Mouse (Mus musculus) lung, postnatal 0 days (tissue): ENCODE results near the gene Zfp385b. TPM values are rescaled to one million over a fixed set of nuclear protein-coding genes. Genes with fewer than 3 reads are reported as not detected.
A peak's percentile ranks its signal among the peaks of the same experiment; 100 is the strongest.

ENCODE experiments used
- ATAC-seq: fragments of 200-750 bp; cut with Nextera tagmentation; 2 replicates; pipeline ENCODE4 v1.8.0; 2017; ENCODE audit warnings: moderate library complexity
- DNase-seq: peaks from one replicate; pipeline ENCODE4 v3.0.0-alpha.2; 2016; ENCODE audit warnings: low spot score
- H3K27ac ChIP-seq: fragments of 300-500 bp; sonication (generic); 2 replicates; pipeline ENCODE4 v1.5.1; 2014; ENCODE audit warnings: antibody characterized with exemption, mild to moderate bottlenecking, low read length, mixed read lengths
- H3K27me3 ChIP-seq: fragments of 300-500 bp; sonication (generic); replicated peaks from 2 replicates; pipeline ENCODE4 v1.6.1; 2014; ENCODE audit warnings: low read length, mixed read lengths; ENCODE audit not compliant: insufficient read depth
- H3K36me3 ChIP-seq: fragments of 300-500 bp; sonication (generic); 2 replicates; pipeline ENCODE4 v1.6.1; 2014; ENCODE audit warnings: low read length, mixed read lengths; ENCODE audit not compliant: insufficient read depth
- H3K4me1 ChIP-seq: fragments of 300-500 bp; sonication (generic); 2 replicates; pipeline ENCODE4 v1.6.1; 2014; ENCODE audit warnings: antibody characterized with exemption, low read depth, low read length, mixed read lengths; ENCODE audit not compliant: insufficient read depth
- H3K4me2 ChIP-seq: fragments of 300-500 bp; sonication (generic); replicated peaks from 2 replicates; pipeline ENCODE4 v1.6.1; 2014; ENCODE audit warnings: low read depth, mild to moderate bottlenecking, low read length, moderate library complexity, mixed read lengths
- H3K4me3 ChIP-seq: fragments of 300-500 bp; sonication (generic); 2 replicates; pipeline ENCODE4 v1.5.1; 2014; ENCODE audit warnings: low read depth, low read length
- H3K9ac ChIP-seq: fragments of 300-500 bp; sonication (generic); replicated peaks from 2 replicates; pipeline ENCODE4 v1.6.1; 2014; ENCODE audit warnings: low read depth, mild to moderate bottlenecking
- H3K9me3 ChIP-seq: fragments of 300-500 bp; sonication (generic); 2 replicates; pipeline ENCODE4 v1.6.1; 2016; ENCODE audit warnings: low read length, mixed read lengths
- CTCF ChIP-seq: IDR thresholded peaks from 2 replicates; pipeline ENCODE4 v1.5.1; 2016; ENCODE audit warnings: antibody characterized with exemption, mild to moderate bottlenecking
- EP300 ChIP-seq: IDR thresholded peaks from 2 replicates; pipeline ENCODE4 v1.6.1; 2016; ENCODE audit warnings: antibody characterized with exemption, mild to moderate bottlenecking, control low read depth
- WGBS: fragments of 180-500 bp; shearing (Covaris S2); extraction: QIAGEN DNeasy Blood & Tissue Kit; methylation state at CpG from one replicate; pipeline ENCODE4 v1.1.7; 2014; 5-methylcytosine and 5-hydroxymethylcytosine counted together
- polyA plus RNA-seq: library from polyadenylated mRNA; unstranded; fragments of >200 nt; fragmentation: Nextera tagmentation; extraction: Ambion mirVana; gene quantifications from 2 replicates; pipeline ENCODE4 v1.2.1, GENCODE M21; 2015

Zfp385b gene
- polyA plus RNA-seq, 1 experiment from 2014 or later = 13.9 TPM

GRCm38 (mm10) chr2:77503674-77504351, 315.6 kb downstream of the Zfp385b start:
- H3K9me3 ChIP-seq = no peaks in the 10 kb centered on the region
- DNase-seq (no peak), ATAC-seq (no peak)
- no peak overlapping the region for H3K27ac ChIP-seq
- H3K36me3 ChIP-seq = no peaks in the 10 kb centered on the region
- 83% methylated on average over 6 of the region's 6 CpGs for WGBS
- no peaks in the 10 kb centered on the region for H3K4me1 ChIP-seq
- no peaks in the 10 kb centered on the region for H3K27me3 ChIP-seq
- no peak overlapping the region for H3K4me2 ChIP-seq
- TF ChIP-seq CTCF (no peak), EP300 (no peak)
- no peak overlapping the region for H3K9ac ChIP-seq
- H3K4me3 ChIP-seq = no peak overlapping the region

- Histone ChIP-seq H3K9ac (no peak overlapping the region), H3K4me2 (no peak overlapping the region), H3K36me3 (no peaks in the 10 kb centered on the region), H3K27me3 (no peaks in the 10 kb centered on the region), H3K4me3 (no peak overlapping the region), H3K9me3 (no peaks in the 10 kb centered on the region), H3K4me1 (no peaks in the 10 kb centered on the region), H3K27ac (no peak overlapping the region)
- TF ChIP-seq EP300 (no peak), CTCF (no peak)
- no peak for DNase-seq
- ATAC-seq = no peak
- WGBS = 76% methylated on average over 8 of the region's 8 CpGs
These were observed 316.2 kb downstream of the Zfp385b start for GRCm38 (mm10) chr2:77503217-77503616.

GRCm38 (mm10) chr2:77502458-77502857, 317.0 kb downstream of the Zfp385b start:
- DNase-seq = no peak
- no peak for TF ChIP-seq CTCF
- TF ChIP-seq EP300 = no peak
- Histone ChIP-seq H3K27ac (no peak overlapping the region), H3K4me2 (no peak overlapping the region), H3K4me3 (no peak overlapping the region), H3K4me1 (no peaks in the 10 kb centered on the region), H3K9ac (no peak overlapping the region), H3K36me3 (no peaks in the 10 kb centered on the region), H3K27me3 (no peaks in the 10 kb centered on the region), H3K9me3 (no peaks in the 10 kb centered on the region)
- no peak for ATAC-seq
- 57% methylated on average over 8 of the region's 8 CpGs for WGBS

- Histone ChIP-seq H3K27me3 (no peaks in the 10 kb centered on the region), H3K4me1 (no peaks in the 10 kb centered on the region), H3K9ac (no peak overlapping the region), H3K9me3 (no peaks in the 10 kb centered on the region), H3K27ac (no peak overlapping the region), H3K4me2 (no peak overlapping the region), H3K4me3 (no peak overlapping the region), H3K36me3 (no peaks in the 10 kb centered on the region)
- ATAC-seq (no peak), DNase-seq (peak; percentile 18)
- WGBS = 24% methylated on average over 6 of the region's 6 CpGs
- TF ChIP-seq EP300 = no peak
These were observed 319.0 kb downstream of the Zfp385b start for GRCm38 (mm10) chr2:77500480-77500879.

GRCm38 (mm10) chr2:77498379-77498778, 321.1 kb downstream of the Zfp385b start:
- H3K9me3 ChIP-seq = no peaks in the 10 kb centered on the region
- H3K4me1 ChIP-seq = no peaks in the 10 kb centered on the region
- no peak overlapping the region for H3K27ac ChIP-seq
- H3K4me2 ChIP-seq = no peak overlapping the region
- no peaks in the 10 kb centered on the region for H3K36me3 ChIP-seq
- no peak overlapping the region for H3K9ac ChIP-seq
- no peak overlapping the region for H3K4me3 ChIP-seq
- ATAC-seq (no peak), DNase-seq (no peak)
- 81% methylated on average over 4 of the region's 4 CpGs for WGBS
- H3K27me3 ChIP-seq = no peaks in the 10 kb centered on the region
- TF ChIP-seq EP300 = no peak
- TF ChIP-seq CTCF = no peak

GRCm38 (mm10) chr2:77497942-77498341, 321.5 kb downstream of the Zfp385b start:
- no peak overlapping the region for H3K27ac ChIP-seq
- DNase-seq (no peak), ATAC-seq (no peak)
- TF ChIP-seq CTCF (no peak), EP300 (no peak)
- no peaks in the 10 kb centered on the region for H3K9me3 ChIP-seq
- WGBS = 85% methylated on average over 6 of the region's 6 CpGs
- no peak overlapping the region for H3K9ac ChIP-seq
- no peaks in the 10 kb centered on the region for H3K27me3 ChIP-seq
- no peaks in the 10 kb centered on the region for H3K4me1 ChIP-seq
- H3K4me2 ChIP-seq = no peak overlapping the region
- H3K36me3 ChIP-seq = no peaks in the 10 kb centered on the region
- H3K4me3 ChIP-seq = no peak overlapping the region

GRCm38 (mm10) chr2:77496071-77496470, 323.4 kb downstream of the Zfp385b start:
- H3K27ac ChIP-seq = no peak overlapping the region
- DNase-seq (no peak), ATAC-seq (no peak)
- H3K4me1 ChIP-seq = no peaks in the 10 kb centered on the region
- H3K9me3 ChIP-seq = no peaks in the 10 kb centered on the region
- WGBS = 78% methylated on average over 7 of the region's 7 CpGs
- H3K9ac ChIP-seq = no peak overlapping the region
- no peaks in the 10 kb centered on the region for H3K27me3 ChIP-seq
- no peaks in the 10 kb centered on the region for H3K36me3 ChIP-seq
- TF ChIP-seq EP300 = no peak
- no peak overlapping the region for H3K4me2 ChIP-seq
- H3K4me3 ChIP-seq = no peak overlapping the region
